Mouse (Mus musculus) adrenal gland, postnatal 4 days (tissue): ENCODE measurements around the gene Cspg5. TPM values are rescaled to one million over a fixed set of nuclear protein-coding genes. Genes with fewer than 3 reads are reported as not detected.

Experiments
- DNase-seq, 2 experiments: peaks; one replicate each; pipeline ENCODE4 v3.0.0; 2021 to 2022; ENCODE audit warnings: low spot score in 2 of 2, mixed read lengths in 2 of 2
- long read RNA-seq, 2 experiments: library from polyadenylated mRNA; stranded (forward); transcript quantifications; one replicate each; pipeline ENCODE4 v2.0.0; 2021
- total RNA-seq, 2 experiments: library from RNA; stranded (reverse); gene quantifications; 2 replicates each; pipeline ENCODE4 v1.2.3; 2021

Gene Cspg5
- 10 to 100 TPM; 38.5 to 41.4 TPM for total RNA-seq
- long read RNA-seq, experiment 1, transcript Cspg5-202 (5 exons, 3,790 nt) = major isoform, 20 of 22 reads
- long read RNA-seq, experiment 1, partial matches to known transcripts = 1 of 22 reads
- long read RNA-seq, experiment 1, other reads (novel, unspliced or antisense) = 1 of 22 reads
- long read RNA-seq, experiment 2, transcript Cspg5-202 (5 exons, 3,790 nt) = major isoform, 58 of 72 reads
- long read RNA-seq, experiment 2, transcript Cspg5-205 (4 exons, 2,107 nt) = minor isoform, 6 of 72 reads
- long read RNA-seq, experiment 2, partial matches to known transcripts = 1 of 72 reads
- long read RNA-seq, experiment 2, other reads (novel, unspliced or antisense) = 3 of 72 reads

GRCm38 (mm10) chr9:110243221-110243833, at the start of gene Cspg5:
TSS of gene Cspg5 (plus strand) at chr9:110243783.
- DNase-seq = no peak

GRCm38 (mm10) chr9:110199870-110200269, 43.7 kb upstream of the Cspg5 start:
- no peak for DNase-seq

- no peak for DNase-seq
Observed at GRCm38 (mm10) chr9:110205526-110206404, 37.8 kb upstream of the Cspg5 start.

- no peak for DNase-seq
Observed at GRCm38 (mm10) chr9:110206437-110206836, 37.1 kb upstream of the Cspg5 start.

GRCm38 (mm10) chr9:110208265-110208664, 35.3 kb upstream of the Cspg5 start:
- no peak for DNase-seq

- no peak for DNase-seq
Observed at GRCm38 (mm10) chr9:110208967-110209366, 34.6 kb upstream of the Cspg5 start.

- no peak for DNase-seq
Observed at GRCm38 (mm10) chr9:110224273-110224672, 19.3 kb upstream of the Cspg5 start.

- no peak for DNase-seq
Observed at GRCm38 (mm10) chr9:110226191-110226590, 17.4 kb upstream of the Cspg5 start.

GRCm38 (mm10) chr9:110228671-110229070, 14.9 kb upstream of the Cspg5 start:
- no peak for DNase-seq

GRCm38 (mm10) chr9:110229112-110229511, 14.5 kb upstream of the Cspg5 start:
- DNase-seq = no peak

- no peak for DNase-seq
Observed at GRCm38 (mm10) chr9:110229566-110230248, 13.9 kb upstream of the Cspg5 start.

GRCm38 (mm10) chr9:110230395-110231071, 13.1 kb upstream of the Cspg5 start:
- no peak for DNase-seq

GRCm38 (mm10) chr9:110234962-110235361, 8.6 kb upstream of the Cspg5 start:
- no peak for DNase-seq

GRCm38 (mm10) chr9:110244567-110244888, 945 bp downstream of the Cspg5 start:
- no peak for DNase-seq

GRCm38 (mm10) chr9:110244889-110245589, 1.5 kb downstream of the Cspg5 start:
- DNase-seq = peak; percentile 23 to 27

GRCm38 (mm10) chr9:110245590-110246320, 2.2 kb downstream of the Cspg5 start:
- DNase-seq = peak; percentile 33

GRCm38 (mm10) chr9:110246321-110246640, 2.7 kb downstream of the Cspg5 start:
- DNase-seq = no peak

- DNase-seq = no peak
Observed at GRCm38 (mm10) chr9:110247049-110247448, 3.5 kb downstream of the Cspg5 start.

- DNase-seq = no peak
Observed at GRCm38 (mm10) chr9:110248861-110249260, 5.3 kb downstream of the Cspg5 start.
